ENCODE assay signal across 20 mouse cellular contexts in genomic region chr1:57032407-57032806, GRCm38 (mm10). TPM values are rescaled to one million over a fixed set of nuclear protein-coding genes. Genes with fewer than 3 reads are reported as not detected.
A peak's percentile ranks its signal among the peaks of the same experiment; 100 is the strongest.
DNase-seq lines count a peak whose midpoint lies in the region; ATAC-seq and TF ChIP-seq lines count a peak whose summit lies in the region.
"Had no signal": no experiment of that assay in that cellular context is flagged by ENCODE, and none has a peak within 500 bp of the region (broad histone marks: within the 10 kb centered on the region; RNA-seq: fewer than 3 reads in every experiment).

No protein-coding gene starts in this region.

- 73% methylated on average over 2 of the region's 2 CpGs for WGBS in lung, postnatal 0 days
- 82% methylated on average over 2 of the region's 2 CpGs for WGBS in midbrain, embryonic 16.5 days

- no peak overlapping the region for H3K4me2 ChIP-seq in lung, postnatal 0 days (replicated peaks; ENCODE audit: low read depth, low read length)
- H3K4me2 ChIP-seq in midbrain, embryonic 16.5 days (ENCODE audit: low read length) = no peak overlapping the region
- H3K4me2 ChIP-seq: embryonic facial prominence, embryonic 15.5 days; heart, embryonic 12.5 days; hindbrain, embryonic 14.5 days had no signal

- no peak for ATAC-seq in lung, postnatal 0 days
- ATAC-seq in midbrain, embryonic 16.5 days = no peak
- ATAC-seq: forebrain, embryonic 16.5 days had no signal

- no peak overlapping the region for H3K9ac ChIP-seq in lung, postnatal 0 days (replicated peaks; ENCODE audit: low read depth)
- H3K9ac ChIP-seq in midbrain, embryonic 16.5 days (ENCODE audit: low read depth, low read length) = no peak overlapping the region
- H3K9ac ChIP-seq: embryonic facial prominence, embryonic 15.5 days; heart, embryonic 12.5 days; hindbrain, embryonic 14.5 days had no signal

- no peaks in the 10 kb centered on the region for H3K27me3 ChIP-seq in lung, postnatal 0 days (replicated peaks; ENCODE audit: insufficient read depth, low read length)
- no peaks in the 10 kb centered on the region for H3K27me3 ChIP-seq in midbrain, embryonic 16.5 days (ENCODE audit: control insufficient read depth, insufficient read depth, low read depth, low read length)
- H3K27me3 ChIP-seq: embryonic facial prominence, embryonic 15.5 days; heart, embryonic 12.5 days had no signal

- H3K9me3 ChIP-seq in lung, postnatal 0 days (ENCODE audit: low read length) = no peaks in the 10 kb centered on the region
- no peaks in the 10 kb centered on the region for H3K9me3 ChIP-seq in midbrain, embryonic 16.5 days (replicated peaks; ENCODE audit: control insufficient read depth, low read length, poor library complexity, severe bottlenecking)
- H3K9me3 ChIP-seq: embryonic facial prominence, embryonic 15.5 days; forebrain, embryonic 10.5 days; heart, embryonic 12.5 days; hindbrain, embryonic 10.5 days had no signal

- TF ChIP-seq EP300 in lung, postnatal 0 days (IDR thresholded peaks at IDR 0.05) = no peak

- no peak overlapping the region for H3K27ac ChIP-seq in lung, postnatal 0 days (ENCODE audit: low read length)
- no peak overlapping the region for H3K27ac ChIP-seq in midbrain, embryonic 16.5 days (ENCODE audit: low read length)
- H3K27ac ChIP-seq: embryonic facial prominence, embryonic 15.5 days; forebrain, embryonic 10.5 days; hindbrain, embryonic 10.5 days; hindbrain, embryonic 14.5 days had no signal

- H3K36me3 ChIP-seq in lung, postnatal 0 days (ENCODE audit: insufficient read depth, low read length) = no peaks in the 10 kb centered on the region
- H3K36me3 ChIP-seq in midbrain, embryonic 16.5 days (ENCODE audit: control insufficient read depth, insufficient read depth, low read length) = no peaks in the 10 kb centered on the region
- H3K36me3 ChIP-seq: embryonic facial prominence, embryonic 15.5 days; forebrain, embryonic 10.5 days; heart, embryonic 12.5 days; hindbrain, embryonic 10.5 days had no signal

- no peak for TF ChIP-seq CTCF in lung, postnatal 0 days (IDR thresholded peaks at IDR 0.05)

- peak; percentile 33 for DNase-seq in kidney, adult 9 months
- DNase-seq in kidney, postnatal 25 days = no peak
- peak; percentile 23 to 24 for DNase-seq in lung, postnatal 4 days
- DNase-seq in lung, postnatal 0 days (ENCODE audit: low spot score) = no peak
- peak; percentile 1 for DNase-seq in c-Kit-positive CD71-negative TER-119-negative erythroid progenitor cells, embryonic 14.5 days (ENCODE audit: low read depth)
- no peak for DNase-seq in thymus, postnatal 0 days (ENCODE audit: low spot score)
- DNase-seq: adrenal gland, postnatal 25 days; cerebellum, adult 11 months; cerebellum, adult 8-10 months; cerebellum, postnatal 14 days; embryo, embryonic 11 days; gastrocnemius, postnatal 10 days had no signal

- no peaks in the 10 kb centered on the region for H3K4me1 ChIP-seq in lung, postnatal 0 days (ENCODE audit: insufficient read depth, low read depth, low read length)
- no peaks in the 10 kb centered on the region for H3K4me1 ChIP-seq in midbrain, embryonic 16.5 days (ENCODE audit: control insufficient read depth, insufficient read depth, low read length)
- H3K4me1 ChIP-seq: forebrain, embryonic 10.5 days; heart, embryonic 12.5 days; hindbrain, embryonic 10.5 days had no signal

- no peak overlapping the region for H3K4me3 ChIP-seq in lung, postnatal 0 days (ENCODE audit: low read depth, low read length)
- H3K4me3 ChIP-seq in midbrain, embryonic 16.5 days (ENCODE audit: low read depth, low read length) = no peak overlapping the region
- H3K4me3 ChIP-seq: embryonic facial prominence, embryonic 15.5 days; erythroblast, embryonic 14.5 days; forebrain, embryonic 10.5 days; heart, embryonic 12.5 days; hindbrain, embryonic 10.5 days had no signal

RNA-seq across cellular contexts. Expression of gene Satb2, which starts 54.0 kb away (rescaled TPM):
- polyA plus RNA-seq in lung, postnatal 0 days (2015; fragmentation: Nextera tagmentation; extraction: Ambion mirVana) = 0.17 TPM in 2 replicates
- polyA plus RNA-seq in midbrain, embryonic 16.5 days (2015; fragmentation: Nextera tagmentation; extraction: Ambion mirVana) = 0.92 and 1.6 TPM in 2 replicates
- polyA plus RNA-seq in thymus, postnatal 0 days (2015; fragmentation: Nextera tagmentation; extraction: Ambion mirVana) = 0.10 and 0.14 TPM in 2 replicates
- polyA plus RNA-seq: erythroblast, embryonic 14.5 days had no signal

Comparison
In these comparisons a context has a peak if more than half of its experiments do, and no peak if none do; other contexts are left out.
1. DNase-seq: peak in kidney, adult 9 months (single experiment), lung, postnatal 4 days (2 of 2) and c-Kit-positive CD71-negative TER-119-negative erythroid progenitor cells, embryonic 14.5 days (single experiment); none in kidney, postnatal 25 days (0 of 2), lung, postnatal 0 days (single experiment) and thymus, postnatal 0 days (single experiment).